Mouse (Mus musculus) kidney, adult 2 months (tissue): ENCODE data around the gene B130006D01Rik.

Experiments used
- CTCF ChIP-seq: fragments of 200-500 bp; conservative IDR thresholded peaks from 2 replicates; pipeline ENCODE4 v1.5.1; 2011; ENCODE audit warnings: low read depth, mild to moderate bottlenecking, control low read depth, low read length, moderate library complexity, mixed read lengths; ENCODE audit not compliant: insufficient read depth, insufficient read length
- POLR2A ChIP-seq: fragments of 200-500 bp; IDR thresholded peaks from one replicate; pipeline ENCODE4 v1.6.1; 2011; ENCODE audit warnings: low read depth, low read length, control low read depth

DNA sequence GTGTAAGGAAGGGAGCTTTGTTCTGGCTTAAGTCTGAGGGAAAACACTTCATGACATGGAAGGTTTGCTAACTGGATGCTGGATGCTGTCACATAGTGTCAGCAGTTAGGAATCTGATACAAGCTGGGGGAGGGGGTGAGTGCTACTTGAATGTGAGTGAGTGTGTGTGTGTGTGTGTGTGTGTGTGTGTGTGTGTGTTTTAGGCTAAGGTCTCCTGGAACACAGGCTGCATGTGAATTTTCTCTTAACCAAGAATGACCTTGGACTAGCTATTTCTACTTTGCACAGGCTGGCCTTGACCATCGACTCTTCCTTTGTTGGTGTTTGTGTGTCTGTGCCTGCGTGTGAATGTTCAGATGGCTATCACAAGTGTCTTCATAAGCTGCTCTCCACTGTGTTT lies 21.1 kb downstream of the B130006D01Rik start:
- TF ChIP-seq POLR2A: no peak
- no peak for TF ChIP-seq CTCF
